Mouse (Mus musculus) cerebellum, adult 2 months (tissue): Measurements from ENCODE around the gene Rps2. TPM values are rescaled to one million over a fixed set of nuclear protein-coding genes. Genes with fewer than 3 reads are reported as not detected.
A peak's percentile ranks its signal among the peaks of the same experiment; 100 is the strongest.

Experiments
- DNase-seq, 2 experiments: peaks; one replicate each; pipeline ENCODE4 v3.0.0; 2021
- H3K27ac ChIP-seq: fragments of 200-500 bp; 2 replicates; pipeline ENCODE4 v1.5.1; 2012; ENCODE audit warnings: low read length, control low read depth, inconsistent platforms; ENCODE audit not compliant: insufficient read depth
- H3K27me3 ChIP-seq: fragments of 200-500 bp; 2 replicates; pipeline ENCODE4 v1.6.1; 2012; ENCODE audit warnings: inconsistent platforms, mild to moderate bottlenecking, low read length, moderate library complexity; ENCODE audit not compliant: control insufficient read depth, insufficient read depth
- H3K4me1 ChIP-seq: fragments of 200-500 bp; 2 replicates; pipeline ENCODE4 v1.6.1; 2011; ENCODE audit warnings: low read length; ENCODE audit not compliant: control insufficient read depth, insufficient read depth
- H3K4me3 ChIP-seq: fragments of 200-500 bp; replicated peaks from 2 replicates; pipeline ENCODE3; 2011; ENCODE audit warnings: mild to moderate bottlenecking, low read depth, low read length, control low read depth; ENCODE audit not compliant: insufficient read depth
- CTCF ChIP-seq: fragments of 200-500 bp; IDR thresholded peaks from 2 replicates; pipeline ENCODE4 v1.5.1; 2011; ENCODE audit warnings: low read depth, mild to moderate bottlenecking, control low read depth, low read length, moderate library complexity, borderline replicate concordance; ENCODE audit not compliant: insufficient read depth
- POLR2A ChIP-seq: fragments of 200-500 bp; IDR thresholded peaks from 2 replicates; pipeline ENCODE4 v1.6.1; 2011; ENCODE audit warnings: low read length, control low read depth, borderline replicate concordance; ENCODE audit not compliant: insufficient read depth
- WGBS: fragments of 180-500 bp; shearing (Covaris S2); methylation state at CpG from one replicate; pipeline ENCODE4 v1.1.7; 2018; 5-methylcytosine and 5-hydroxymethylcytosine counted together
- polyA plus RNA-seq: library from polyadenylated mRNA; depleted of rRNA; stranded (reverse); fragments of >200 nt; gene quantifications from 2 replicates; pipeline ENCODE4 v1.2.3, GENCODE M21; 2012

Rps2 gene
- polyA plus RNA-seq, 1 experiment = 621 TPM

- H3K4me1 ChIP-seq = peaks cover 4% of the 10 kb centered on the region
- H3K27ac ChIP-seq = no peak overlapping the region
- no peaks in the 10 kb centered on the region for H3K27me3 ChIP-seq
- no peak for TF ChIP-seq CTCF
- TF ChIP-seq POLR2A = 0 out of 2 replicates have a peak, but pooled peaks have one; percentile 14
- no peak overlapping the region for H3K4me3 ChIP-seq
- WGBS = 30% methylated on average over 13 of the region's 13 CpGs
- DNase-seq = no peak
Measured at GRCm38 (mm10) chr17:24722220-24722924, 4.5 kb downstream of the Rps2 start.

GRCm38 (mm10) chr17:24723122-24723880 is 5.4 kb downstream of the Rps2 start:
- TF ChIP-seq POLR2A (no peak), CTCF (no peak)
- WGBS = 2% methylated on average over 12 of the region's 12 CpGs
- no peak for DNase-seq
- Histone ChIP-seq H3K4me3 (peak overlapping the region; percentile 91), H3K27ac (peak overlapping the region; percentile 78; the same call in 1 of the 2 replicates), H3K27me3 (no peaks in the 10 kb centered on the region), H3K4me1 (peaks cover 4% of the 10 kb centered on the region)

GRCm38 (mm10) chr17:24723881-24724180 is 5.9 kb downstream of the Rps2 start:
- WGBS = under 1% methylated on average over 15 of the region's 15 CpGs
- TF ChIP-seq POLR2A (no peak), CTCF (no peak)
- H3K27ac ChIP-seq = peak overlapping the region; percentile 78
- peak overlapping the region; percentile 91 for H3K4me3 ChIP-seq
- DNase-seq = no peak
- peaks cover 4% of the 10 kb centered on the region for H3K4me1 ChIP-seq
- no peaks in the 10 kb centered on the region for H3K27me3 ChIP-seq

DNA sequence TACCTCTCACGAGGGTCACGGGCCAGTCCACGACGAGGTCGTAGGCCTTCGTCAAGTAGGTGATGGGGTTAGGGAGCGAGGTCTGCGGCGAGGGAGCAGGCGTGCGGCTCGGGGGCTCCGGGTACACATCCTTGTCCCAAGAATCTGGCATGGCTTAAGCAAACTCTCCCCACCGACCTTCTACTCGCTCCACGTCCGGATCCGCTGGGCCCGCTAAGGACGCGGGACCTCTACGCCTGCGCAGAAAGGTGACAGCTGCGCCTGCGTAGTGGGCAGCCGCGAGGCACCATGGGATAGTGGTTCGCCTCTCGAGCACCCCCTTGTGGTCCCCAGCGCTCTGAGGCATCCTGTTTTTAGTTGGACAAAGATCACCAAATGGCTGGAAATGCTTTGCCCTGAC is 6.3 kb downstream of the Rps2 start, which contains the start of gene Ndufb10:
Ndufb10 (minus strand) TSS at position 295 of the 400 bp plus-strand sequence.
- Histone ChIP-seq H3K27me3 (no peaks in the 10 kb centered on the region), H3K27ac (peak within 1 kb of the TSS; percentile 78), H3K4me1 (peaks cover 4% of the 10 kb centered on the region), H3K4me3 (peak within 1 kb of the TSS; percentile 91)
- DNase-seq = peak; percentile 94 to 98
- TF ChIP-seq POLR2A = peak; percentile 96
- TF ChIP-seq CTCF = peak; percentile 92
- whole genome bisulfite sequencing = 0% methylated on average over 30 of the region's 30 CpGs

GRCm38 (mm10) chr17:24725637-24726390 is 7.9 kb downstream of the Rps2 start:
- Histone ChIP-seq H3K4me1 (peaks cover 4% of the 10 kb centered on the region), H3K27ac (no peak overlapping the region), H3K27me3 (no peaks in the 10 kb centered on the region), H3K4me3 (no peak overlapping the region)
- no peak for DNase-seq
- TF ChIP-seq CTCF (no peak), POLR2A (no peak)
- WGBS = 63% methylated on average over 3 of the region's 3 CpGs

DNA sequence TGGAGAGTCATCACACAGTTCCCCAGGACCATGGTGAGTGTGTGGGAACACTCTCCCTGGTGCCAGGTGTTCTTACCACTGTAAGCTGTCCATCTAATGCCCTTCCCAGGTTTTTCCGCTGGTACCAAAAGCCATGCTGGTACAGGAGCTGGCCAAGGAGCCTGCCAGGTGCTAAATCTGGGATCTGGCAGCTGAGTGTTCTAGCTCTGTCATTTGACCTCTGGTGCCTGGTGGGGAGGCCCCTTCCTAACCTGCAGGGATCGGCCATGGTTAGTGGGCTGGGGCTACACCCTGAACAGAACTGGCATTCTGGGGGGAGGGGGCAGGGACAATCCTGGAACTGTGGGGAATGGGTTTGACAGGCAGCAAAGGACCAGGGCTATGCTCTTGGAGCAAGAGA is 9.7 kb downstream of the Rps2 start, which contains the start of gene Rpl3l:
Rpl3l (plus strand) TSS at position 203 of the 400 bp plus-strand sequence.
- peaks cover 1% of the 10 kb centered on the region; the same call in 1 of the 2 replicates for H3K4me1 ChIP-seq
- H3K27ac ChIP-seq = no peak within 1 kb of the TSS
- DNase-seq = no peak
- WGBS = 62% methylated on average over 2 of the region's 2 CpGs
- H3K27me3 ChIP-seq = no peaks in the 10 kb centered on the region
- no peak for TF ChIP-seq CTCF
- no peak for TF ChIP-seq POLR2A
- H3K4me3 ChIP-seq = no peak within 1 kb of the TSS

GRCm38 (mm10) chr17:24728184-24728583 is 10.3 kb downstream of the Rps2 start:
- H3K27me3 ChIP-seq = no peaks in the 10 kb centered on the region
- H3K4me1 ChIP-seq = no peaks in the 10 kb centered on the region
- 72% methylated on average over 17 of the region's 17 CpGs for WGBS
- no peak overlapping the region for H3K27ac ChIP-seq
- H3K4me3 ChIP-seq = no peak overlapping the region
- TF ChIP-seq CTCF (no peak), POLR2A (no peak)
- DNase-seq = no peak
